Mouse (Mus musculus): ENCODE data around the gene Pcx. TPM values are rescaled to one million over a fixed set of nuclear protein-coding genes. Genes with fewer than 3 reads are reported as not detected.

Gene Pcx
- polyA plus RNA-seq (2017; shearing (Covaris generic)) = 6.3 TPM

GRCm38 (mm10) chr19:4509986-4510963 lies at the start of gene Pcx:
Gene Pcx, plus strand, starts transcription at chr19:4510472.

GRCm38 (mm10) chr19:4477345-4478189 lies 32.7 kb upstream of the Pcx start, which contains the start of gene Syt12:
Gene Syt12, minus strand, starts transcription at chr19:4477447.

GRCm38 (mm10) chr19:4498062-4498933 lies 12.0 kb upstream of the Pcx start, which contains the start of gene 2010003K11Rik:
Gene 2010003K11Rik, minus strand, starts transcription at chr19:4498583.

GRCm38 (mm10) chr19:4615151-4616093 lies 105.2 kb downstream of the Pcx start, which contains the start of gene Lrfn4:
Gene Lrfn4, minus strand, starts transcription at chr19:4615667.

GRCm38 (mm10) chr19:4625179-4625828 lies 115.0 kb downstream of the Pcx start, which contains the start of gene Rce1:
Gene Rce1, minus strand, starts transcription at chr19:4625641.

Other genes with a start within 250 kb of the Pcx start
- gene Ssh3, start 241.3 kb upstream of the Pcx start, polyA plus RNA-seq (2017; shearing (Covaris generic)) = 0.67 TPM
- gene Ankrd13d, start 227.3 kb upstream of the Pcx start, polyA plus RNA-seq (2017; shearing (Covaris generic)) = 8.1 TPM
- gene Grk2, start 204.2 kb upstream of the Pcx start, polyA plus RNA-seq (2017; shearing (Covaris generic)) = 237 TPM
- gene Kdm2a, start 112.2 kb upstream of the Pcx start, polyA plus RNA-seq (2017; shearing (Covaris generic)) = 84.1 TPM
- 5.9 TPM for gene Rhod, start 71.0 kb upstream of the Pcx start, polyA plus RNA-seq (2017; shearing (Covaris generic))
- gene Syt12, start 33.0 kb upstream of the Pcx start, polyA plus RNA-seq (2017; shearing (Covaris generic)) = not detected
- gene 2010003K11Rik, start 11.9 kb upstream of the Pcx start, polyA plus RNA-seq (2017; shearing (Covaris generic)) = not detected
- 0.76 TPM for gene Lrfn4, start 105.2 kb downstream of the Pcx start, polyA plus RNA-seq (2017; shearing (Covaris generic))
- 74.6 TPM for gene Rce1, start 115.2 kb downstream of the Pcx start, polyA plus RNA-seq (2017; shearing (Covaris generic))
- gene Gm960, start 188.2 kb downstream of the Pcx start, polyA plus RNA-seq (2017; shearing (Covaris generic)) = 0.17 TPM
- gene Sptbn2, start 200.7 kb downstream of the Pcx start, polyA plus RNA-seq (2017; shearing (Covaris generic)) = 0.34 TPM
- 58.9 TPM for gene Rbm4b, start 246.0 kb downstream of the Pcx start, polyA plus RNA-seq (2017; shearing (Covaris generic))